Mouse (Mus musculus): ENCODE measurements around the gene Trmt10a.
A peak's percentile ranks its signal among the peaks of the same experiment; 100 is the strongest.

Gene Trmt10a

DNA sequence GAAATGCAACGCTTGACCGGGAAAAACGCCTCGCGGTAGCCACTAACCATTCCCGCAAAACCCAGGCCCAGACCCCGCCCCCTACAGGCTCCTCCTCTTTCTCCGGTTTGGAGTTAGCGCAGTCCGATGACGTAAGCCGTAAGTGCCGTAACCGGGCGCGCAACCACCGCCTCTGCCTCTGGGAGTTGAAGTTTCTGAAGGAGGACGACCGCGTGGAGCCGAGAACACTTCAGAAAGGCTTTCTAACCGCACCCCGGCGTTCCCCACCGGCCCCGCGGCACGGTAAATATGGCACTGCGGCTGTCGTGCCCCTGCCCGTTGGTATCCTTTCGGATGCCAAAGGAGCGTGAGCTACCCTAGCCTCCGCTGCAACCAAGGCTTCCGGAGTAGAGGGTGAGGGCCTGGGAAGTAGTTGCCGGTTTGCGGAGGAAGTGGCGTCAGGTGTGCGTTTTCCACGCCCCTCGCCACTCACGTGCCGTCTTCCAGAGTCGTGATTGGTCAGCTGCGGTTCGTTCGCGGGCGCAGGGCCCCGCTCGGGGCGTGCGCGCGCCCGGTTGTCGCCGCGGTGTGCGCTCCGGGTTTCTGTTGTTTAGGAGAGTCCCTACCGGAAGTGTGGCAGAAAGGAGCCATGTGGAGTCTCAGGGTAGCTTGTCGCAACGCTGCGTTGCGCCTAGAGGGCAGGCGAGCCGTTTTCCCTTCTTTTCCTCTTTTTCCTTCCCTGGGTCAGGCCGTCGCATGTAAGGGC, at the start of gene Trmt10a:
Gene Trmt10a, plus strand, starts transcription at position 134 of the 745 bp plus-strand sequence.
- peak; percentile 95 for ATAC-seq (ENCODE audit: low TSS enrichment)

DNA sequence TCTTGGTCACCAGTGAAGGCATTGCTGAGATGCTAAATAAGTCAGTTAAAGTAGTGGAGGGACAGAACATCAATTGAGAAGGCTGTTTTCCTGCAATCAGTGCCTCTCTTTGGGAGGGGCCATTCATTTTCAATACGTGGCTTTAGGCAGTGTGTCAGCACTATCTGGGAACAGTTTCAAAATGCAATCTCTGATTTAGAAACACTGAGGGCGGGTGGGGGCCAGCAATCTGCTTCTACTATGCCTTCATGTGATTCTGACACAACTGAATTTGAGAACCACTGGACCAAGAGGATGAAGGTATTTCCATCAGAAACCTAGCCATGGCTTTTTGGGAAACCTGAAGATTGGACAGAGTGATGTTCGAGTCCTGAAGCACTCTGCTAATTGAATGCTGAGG, 47.9 kb upstream of the Trmt10a start:
- peak; percentile 91 for ATAC-seq (ENCODE audit: low TSS enrichment)

DNA sequence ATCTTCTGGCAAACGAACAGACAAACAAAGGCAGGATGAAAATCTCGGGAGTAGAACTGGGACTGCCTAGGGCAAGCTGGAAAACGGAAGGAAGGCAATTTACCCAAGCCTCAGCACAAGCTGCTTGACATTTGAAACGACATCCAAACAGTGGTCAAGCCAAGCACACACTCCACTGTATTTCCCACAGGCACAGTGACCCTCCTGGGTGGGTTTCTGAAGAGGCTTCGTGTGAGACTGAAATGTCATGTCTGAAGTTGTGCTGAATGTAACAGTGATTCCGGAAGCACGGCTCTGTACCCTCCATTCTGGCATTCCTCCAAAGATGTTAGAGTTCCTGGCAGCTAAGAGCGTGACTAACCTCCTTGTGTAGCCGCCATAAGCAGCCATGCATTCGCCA, 47.5 kb upstream of the Trmt10a start:
- peak; percentile 62 for ATAC-seq (ENCODE audit: low TSS enrichment)

DNA sequence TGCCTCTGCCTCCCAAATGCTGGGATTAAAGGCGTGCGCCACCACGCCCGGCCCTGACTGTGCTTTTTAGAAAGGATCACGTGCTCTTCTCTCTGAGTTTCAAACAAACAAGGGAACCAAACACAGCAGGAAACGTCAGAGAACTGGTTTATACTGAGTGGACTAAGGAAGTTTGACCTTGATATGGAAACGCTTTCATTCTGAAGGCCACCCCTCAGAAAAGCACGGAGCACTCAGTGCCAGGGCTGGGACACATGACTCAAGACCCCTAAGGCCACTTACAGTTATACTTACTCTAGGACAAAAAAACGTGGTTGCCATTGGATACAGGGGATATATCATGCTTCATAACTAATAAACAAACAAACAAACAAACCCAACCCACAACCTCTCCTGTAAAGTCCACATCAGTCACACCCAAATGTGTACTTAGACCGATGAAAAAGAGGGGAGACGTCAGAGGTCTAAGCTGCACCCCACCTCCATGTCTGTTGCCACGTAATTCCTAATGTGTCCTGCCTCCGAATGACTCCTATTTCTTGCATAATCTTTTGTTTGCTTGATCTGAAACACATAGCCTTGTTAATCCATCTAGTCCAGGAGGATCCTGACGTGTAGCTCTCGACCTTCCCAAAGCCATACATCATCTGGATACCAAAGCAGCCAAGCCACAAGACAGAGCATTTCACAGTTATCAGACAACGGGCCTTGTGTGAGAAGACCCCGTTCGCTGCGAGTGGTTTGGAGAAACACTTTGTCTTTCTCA, 46.8 kb upstream of the Trmt10a start:
- ATAC-seq (ENCODE audit: low TSS enrichment): no peak

DNA sequence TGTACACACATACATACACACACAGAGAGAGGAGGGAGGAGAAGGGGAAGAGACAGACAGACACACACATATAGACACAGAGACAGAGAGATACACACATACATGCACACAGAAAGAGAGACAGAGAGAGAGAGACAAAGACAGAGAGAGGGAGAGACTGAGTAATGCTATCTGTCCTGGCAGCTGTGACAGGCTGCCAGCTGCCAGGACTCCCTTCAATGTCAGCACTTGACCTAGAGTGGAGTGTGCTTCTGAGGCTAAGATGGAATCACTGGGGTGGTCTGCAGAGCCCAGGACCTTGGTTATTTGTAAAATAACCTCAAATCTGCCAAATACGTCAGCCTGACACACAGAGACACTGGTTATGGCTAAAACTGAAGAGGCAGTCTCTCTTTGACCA, 45.5 kb upstream of the Trmt10a start:
- no peak for ATAC-seq (ENCODE audit: low TSS enrichment)

DNA sequence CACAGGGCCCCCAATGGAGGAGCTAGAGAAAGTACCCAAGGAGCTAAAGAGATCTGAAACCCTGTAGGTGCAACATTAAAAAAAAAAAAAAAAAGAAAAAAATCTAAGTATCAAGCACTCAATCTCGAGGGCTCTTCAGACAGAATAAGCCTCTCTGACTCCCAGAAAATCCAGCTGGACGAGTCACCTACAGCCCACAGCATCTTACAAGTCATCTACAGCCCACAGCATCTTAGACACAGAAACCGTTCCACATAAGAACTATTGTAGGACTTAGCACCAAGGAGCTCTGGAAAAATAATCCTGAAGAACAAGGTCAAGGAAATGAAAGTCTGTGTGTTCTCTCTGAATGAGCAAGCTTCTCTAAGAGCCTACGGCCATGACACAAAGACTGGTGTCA, 41.3 kb upstream of the Trmt10a start:
- no peak for ATAC-seq (ENCODE audit: low TSS enrichment)

DNA sequence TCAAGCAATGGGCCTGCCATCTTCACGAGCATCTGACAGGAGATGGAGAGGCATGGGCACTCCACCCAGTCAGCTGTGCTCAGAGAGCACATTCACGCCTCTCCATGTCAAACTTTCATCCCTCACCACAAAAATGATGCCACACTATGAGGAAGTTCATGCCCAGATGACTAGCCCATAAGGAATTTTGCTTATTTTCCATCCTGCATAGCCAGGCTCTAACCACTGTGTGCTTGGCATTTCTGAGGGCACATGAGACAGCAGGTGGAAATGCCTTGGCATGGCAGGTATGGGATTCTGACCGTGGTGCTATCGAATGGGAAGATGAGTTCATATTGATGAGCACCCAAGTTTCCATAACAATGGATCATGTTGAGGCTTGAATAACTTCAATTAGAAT, 39.6 kb upstream of the Trmt10a start:
- no peak for ATAC-seq (ENCODE audit: low TSS enrichment)

DNA sequence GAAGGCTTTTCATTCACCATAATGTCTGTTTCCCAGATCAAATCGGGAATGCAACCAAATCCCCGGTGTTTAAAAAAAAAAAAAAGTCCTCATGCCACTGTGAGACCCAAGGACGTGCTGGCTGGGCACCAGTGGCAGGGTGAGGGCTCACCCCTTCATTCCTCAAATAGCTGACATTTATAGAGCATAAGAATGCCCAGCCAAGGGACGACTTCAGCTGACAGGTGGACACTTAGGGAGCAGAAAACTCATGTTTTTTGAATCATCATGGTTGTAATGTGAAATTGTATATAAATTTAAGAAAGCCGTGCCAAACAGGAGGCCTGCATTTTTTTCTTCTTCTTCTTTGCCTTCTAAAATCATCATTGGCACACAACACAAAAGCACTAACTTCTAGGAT, 38.2 kb upstream of the Trmt10a start:
- ATAC-seq (ENCODE audit: low TSS enrichment): no peak

DNA sequence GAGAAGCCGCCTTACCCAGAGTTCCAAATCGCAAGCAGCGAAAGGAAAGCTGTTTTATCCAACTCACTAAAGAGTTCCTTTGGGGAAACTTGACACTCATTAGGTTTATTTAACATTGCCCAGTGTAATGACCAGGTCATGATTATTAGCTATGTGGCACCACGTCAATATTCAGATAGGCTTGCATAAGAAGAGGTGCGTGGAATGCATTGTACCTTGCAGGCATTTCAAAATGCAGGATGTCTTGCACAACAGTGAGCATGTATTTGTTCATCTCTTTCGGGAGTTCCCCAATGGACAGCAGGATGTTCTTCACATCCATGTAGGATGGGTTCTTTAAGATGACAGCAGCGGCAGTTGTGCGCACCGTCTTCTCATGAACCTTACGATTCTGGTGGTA, 36.4 kb upstream of the Trmt10a start:
- ATAC-seq (ENCODE audit: low TSS enrichment): no peak

DNA sequence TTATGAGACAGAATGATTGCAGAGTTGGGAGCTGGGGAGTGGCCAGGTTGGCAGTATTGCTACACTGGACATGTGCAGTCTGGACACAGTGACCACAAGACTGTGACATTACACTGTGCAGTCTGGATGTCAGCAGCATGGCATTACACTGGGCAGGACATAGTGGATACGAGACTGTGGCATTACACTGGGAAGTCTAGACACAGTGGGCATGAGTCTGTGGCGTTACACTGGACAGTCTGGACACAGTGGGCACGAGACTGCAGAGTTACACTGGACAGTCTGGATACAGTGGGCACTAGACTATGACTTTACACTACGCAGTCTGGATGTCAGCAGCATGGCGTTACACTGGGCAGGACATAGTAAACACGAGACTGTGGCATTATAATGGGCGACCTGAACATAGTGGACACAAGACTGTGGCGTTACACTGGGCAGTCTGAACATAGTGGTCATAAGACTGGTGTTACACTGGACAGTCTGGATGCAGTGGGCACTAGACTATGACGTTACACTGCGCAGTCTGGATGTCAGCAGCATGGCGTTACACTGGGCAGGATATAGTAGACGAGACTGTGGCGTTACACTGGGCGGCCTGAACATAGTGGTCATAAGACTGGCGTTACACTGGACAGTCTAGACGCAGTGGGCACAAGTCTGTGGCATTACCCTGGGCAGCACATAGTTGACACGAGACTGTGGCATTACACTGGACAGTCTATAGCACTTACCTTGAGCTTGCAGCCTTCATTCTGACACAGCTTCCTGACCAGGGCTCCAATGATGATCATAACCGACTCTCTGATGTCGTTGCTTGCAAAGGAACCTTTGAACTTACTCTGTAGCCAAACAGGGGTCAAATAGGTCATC, 32.1 kb upstream of the Trmt10a start:
- ATAC-seq (ENCODE audit: low TSS enrichment): no peak

DNA sequence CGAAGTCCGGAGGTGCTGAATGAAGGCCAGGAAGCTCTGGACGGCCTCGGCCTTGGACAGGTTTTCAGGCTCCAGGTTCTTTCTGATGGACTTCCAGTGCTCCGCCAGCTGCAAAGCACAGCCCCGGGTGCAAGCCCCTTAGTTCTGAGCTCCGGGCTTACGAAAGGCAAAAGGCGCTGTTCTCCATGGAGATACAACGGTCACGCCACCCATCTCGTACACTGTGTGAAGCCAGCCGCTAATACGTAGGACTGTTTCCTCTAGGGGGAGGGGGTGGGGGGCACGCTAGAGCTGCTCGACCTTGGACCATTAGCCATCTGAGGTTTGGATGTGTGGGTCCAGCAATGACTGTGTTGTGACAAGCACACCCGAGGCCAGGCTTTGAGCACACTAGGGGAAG, 29.1 kb upstream of the Trmt10a start:
- no peak for ATAC-seq (ENCODE audit: low TSS enrichment)

DNA sequence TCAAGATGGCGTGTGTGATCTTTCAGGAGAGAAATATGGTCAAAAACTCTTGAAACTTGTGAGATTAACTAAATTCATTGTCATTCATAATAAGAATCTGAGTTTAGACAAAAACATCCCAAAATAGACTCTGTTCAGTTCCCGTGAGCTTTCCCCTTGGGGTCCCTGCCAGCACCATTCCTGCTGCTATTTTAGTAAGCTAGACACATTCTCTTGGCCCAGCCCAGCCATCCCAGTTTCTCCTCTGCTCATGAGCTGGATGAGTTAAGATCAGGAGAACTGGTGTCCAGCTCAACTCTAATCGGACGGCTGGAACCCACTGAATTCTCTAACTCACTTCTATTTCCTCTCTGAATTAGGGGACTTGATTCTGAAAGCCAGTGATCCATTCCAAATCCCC, 26.4 kb upstream of the Trmt10a start:
- no peak for ATAC-seq (ENCODE audit: low TSS enrichment)

DNA sequence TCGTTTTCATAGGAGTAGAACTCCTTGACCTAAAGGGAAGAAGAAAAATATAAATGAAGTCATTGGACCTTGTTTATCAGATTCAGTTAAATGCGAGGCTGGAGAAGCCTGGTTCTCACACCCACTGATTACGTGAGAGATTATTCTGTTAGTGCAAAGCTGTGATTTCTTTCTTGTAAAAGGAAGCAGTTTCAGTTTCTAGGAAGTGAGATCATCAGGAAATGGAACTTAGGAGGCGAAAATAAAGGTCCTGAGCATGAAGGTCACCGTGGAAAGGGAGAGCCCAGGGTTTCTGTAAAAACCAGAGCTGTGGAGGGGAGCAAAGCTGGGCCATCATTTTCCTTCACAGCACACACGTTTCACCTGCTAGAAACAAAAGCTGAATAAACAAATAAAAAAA, 24.9 kb upstream of the Trmt10a start:
- 0 out of 2 replicates have a peak, but pooled peaks have one; percentile 23 for ATAC-seq (ENCODE audit: low TSS enrichment)

DNA sequence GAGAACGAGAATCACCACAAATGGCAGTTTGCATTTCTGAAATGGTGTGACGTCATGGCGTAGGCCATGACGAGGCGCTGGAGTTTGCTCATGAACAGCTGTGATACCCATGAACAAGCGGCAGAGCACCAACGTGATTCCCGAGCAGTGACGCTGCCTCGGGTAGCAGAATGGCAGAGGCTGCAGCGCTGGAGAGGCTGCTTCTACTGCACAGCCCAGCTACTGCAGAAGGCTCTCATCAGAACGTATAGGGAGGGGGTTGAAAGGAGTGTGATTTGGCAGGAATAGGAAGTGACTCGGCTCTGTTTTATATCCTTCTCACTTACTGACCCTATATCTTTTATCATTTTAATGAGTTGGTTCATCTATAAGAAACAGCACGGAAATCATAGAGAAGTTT, 24.4 kb upstream of the Trmt10a start:
- peak; percentile 79 for ATAC-seq (ENCODE audit: low TSS enrichment)

DNA sequence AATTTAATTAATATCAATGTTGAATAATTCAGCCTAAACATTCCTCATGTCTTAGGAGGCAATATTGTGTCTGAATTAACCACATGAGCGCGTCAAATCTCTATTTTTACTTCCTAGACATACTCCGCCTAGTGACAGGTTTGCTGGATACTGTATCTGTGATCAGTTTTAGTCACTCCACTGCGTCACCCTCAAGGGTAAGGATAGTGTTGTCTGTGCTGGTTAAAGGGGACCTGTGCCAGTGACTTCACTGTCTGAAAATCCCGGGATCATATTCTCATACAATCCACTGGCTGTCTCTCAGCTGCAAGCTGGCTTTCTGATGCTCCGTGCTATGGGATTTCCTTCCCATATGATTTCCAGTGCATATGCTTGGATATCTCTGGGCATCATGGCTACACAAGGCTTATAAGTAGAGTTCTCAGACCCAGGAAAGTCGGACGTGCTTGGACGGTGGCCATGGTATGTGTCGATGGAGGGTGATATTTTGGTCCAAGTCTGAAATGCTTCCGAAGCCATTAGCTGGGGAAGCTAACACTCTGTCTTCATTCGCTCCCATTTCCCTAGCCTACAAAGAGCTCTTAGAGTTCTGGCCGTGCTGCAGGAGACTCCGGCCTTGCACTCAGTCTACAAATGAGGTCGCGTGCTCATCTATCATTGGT, 23.7 kb upstream of the Trmt10a start:
- 0 out of 2 replicates have a peak, but pooled peaks have one; percentile 11 for ATAC-seq (ENCODE audit: low TSS enrichment)

DNA sequence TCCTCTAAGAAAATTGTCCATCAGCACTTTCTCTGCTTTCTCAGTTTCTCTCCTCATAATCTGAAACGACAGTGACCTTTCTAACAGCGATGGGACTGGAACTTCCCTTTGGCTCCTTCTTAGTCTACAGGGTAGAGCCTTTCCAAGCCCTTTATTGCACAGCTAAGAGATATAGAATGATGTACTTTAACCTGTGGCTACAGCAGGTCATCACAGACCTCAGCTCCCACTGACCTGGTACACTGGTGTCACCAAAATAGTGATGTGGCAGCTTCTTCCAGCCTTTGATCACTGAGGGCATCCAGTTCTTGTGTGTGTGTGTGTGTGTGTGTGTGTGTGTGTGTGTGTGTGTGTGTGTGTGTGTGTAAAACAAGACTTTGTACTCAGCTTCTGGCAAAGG, 21.8 kb upstream of the Trmt10a start:
- no peak for ATAC-seq (ENCODE audit: low TSS enrichment)

DNA sequence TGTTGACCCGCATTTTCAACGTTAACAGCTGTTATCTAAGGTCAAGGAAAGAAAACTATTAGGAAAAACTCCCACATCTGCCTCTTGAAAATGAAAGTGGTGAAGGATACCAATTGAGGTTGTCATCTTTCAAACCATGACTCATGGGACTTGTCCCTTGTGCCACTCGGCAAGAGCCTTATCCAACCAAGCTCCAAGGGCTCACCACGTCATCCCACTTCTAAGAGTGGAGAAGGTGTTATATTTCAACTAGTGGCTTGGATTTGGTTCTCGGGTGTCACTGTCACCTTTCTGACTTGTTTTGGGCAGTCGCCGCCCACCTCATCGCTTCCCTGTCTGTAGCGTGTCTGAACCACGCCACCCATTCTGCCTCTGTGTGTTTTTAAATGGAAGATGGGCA, 19.4 kb upstream of the Trmt10a start:
- ATAC-seq (ENCODE audit: low TSS enrichment): no peak

DNA sequence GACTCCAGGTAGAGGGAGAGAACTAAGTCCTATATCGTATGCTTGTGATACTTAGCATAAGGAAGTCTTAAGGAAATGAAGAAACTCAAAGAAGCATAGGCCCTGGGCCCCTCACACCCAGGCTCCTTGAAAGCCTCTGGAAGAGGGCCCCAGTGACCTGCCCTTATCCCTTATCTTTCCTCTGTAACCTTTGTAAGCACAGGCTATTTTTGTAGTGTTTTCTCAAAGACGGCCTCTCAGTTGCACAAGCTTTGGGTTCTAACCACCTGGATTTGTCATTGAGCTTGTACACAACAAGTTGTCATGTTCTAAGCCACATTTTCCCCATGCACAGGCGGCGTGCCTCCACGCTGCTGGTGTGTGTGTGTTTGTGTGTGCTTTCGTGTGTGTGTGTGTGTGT, 14.1 kb upstream of the Trmt10a start:
- no peak for ATAC-seq (ENCODE audit: low TSS enrichment)

DNA sequence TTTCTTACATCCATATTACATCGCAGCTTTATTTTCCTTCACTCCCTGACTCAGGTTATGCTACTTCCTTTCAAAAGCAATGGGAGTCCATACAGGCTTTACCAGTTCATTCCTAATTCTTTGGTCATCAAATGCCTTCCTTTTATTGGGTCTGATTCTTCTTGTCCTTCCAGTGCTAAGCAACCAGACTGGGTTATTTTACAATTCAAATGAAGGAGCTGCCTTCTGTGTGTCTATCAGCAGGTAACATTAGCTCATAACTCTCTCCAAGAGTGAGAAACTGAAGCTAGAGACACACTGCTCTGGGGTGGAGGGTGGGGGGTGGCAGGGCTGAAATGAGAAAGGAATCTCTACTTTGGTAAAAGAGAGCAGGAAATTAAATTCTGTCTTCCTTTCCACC, 12.6 kb upstream of the Trmt10a start:
- no peak for ATAC-seq (ENCODE audit: low TSS enrichment)

DNA sequence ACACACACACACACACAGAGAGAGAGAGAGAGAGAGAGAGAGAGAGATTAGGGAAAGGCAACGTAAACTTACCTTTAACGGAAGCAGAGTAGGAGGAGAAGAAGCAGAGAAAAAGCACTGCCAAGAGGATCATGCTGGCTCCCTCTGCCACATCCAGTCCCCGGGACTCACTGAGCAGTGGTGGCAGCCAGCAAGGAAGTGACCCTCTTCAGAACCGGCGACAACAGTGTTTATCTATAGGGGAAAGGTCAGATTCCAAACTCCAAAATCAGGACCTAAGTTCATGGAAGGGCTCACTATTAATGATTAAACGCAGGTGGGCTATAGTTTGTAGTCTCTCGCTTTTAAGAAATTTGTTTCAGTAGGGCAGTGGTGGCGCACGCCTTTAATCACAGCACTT, 12.1 kb upstream of the Trmt10a start:
- ATAC-seq (ENCODE audit: low TSS enrichment): no peak

DNA sequence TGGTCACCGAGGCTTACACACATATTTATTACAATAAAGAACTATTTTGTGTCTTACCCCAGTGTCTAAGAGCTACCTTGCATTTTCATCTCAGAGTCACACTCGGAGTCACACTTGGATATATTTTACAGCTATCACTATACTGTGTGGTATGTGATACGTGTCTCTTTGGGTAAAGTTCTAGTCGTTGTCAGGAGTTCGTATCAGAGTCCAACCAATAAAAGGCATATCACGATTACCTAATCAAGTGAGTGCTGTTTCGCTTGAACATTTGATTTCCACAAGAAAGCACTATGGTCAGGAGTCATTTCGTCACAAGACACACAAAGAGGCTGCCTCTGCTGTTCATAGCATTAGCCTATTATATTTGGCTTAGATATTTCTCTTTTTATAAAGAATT, 9.8 kb upstream of the Trmt10a start:
- no peak for ATAC-seq (ENCODE audit: low TSS enrichment)

DNA sequence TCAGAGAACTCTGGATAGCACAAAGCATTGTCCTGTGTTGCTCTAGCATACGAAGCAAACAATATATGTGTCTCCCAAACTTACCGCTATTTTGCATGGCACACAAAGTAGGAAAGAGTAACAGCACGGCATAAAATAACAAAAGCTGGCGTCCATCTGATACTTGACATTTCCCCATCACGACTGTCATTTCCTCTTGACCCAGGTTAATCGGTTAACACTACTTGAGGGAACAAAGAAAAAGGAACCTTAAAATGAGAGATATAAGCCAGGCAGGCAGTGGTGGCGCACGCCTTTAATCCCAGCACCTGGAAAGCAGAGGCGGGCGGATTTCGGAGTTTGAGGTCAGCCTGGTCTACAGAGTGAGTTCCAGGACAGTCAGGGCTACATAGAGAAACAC, 9.3 kb upstream of the Trmt10a start:
- no peak for ATAC-seq (ENCODE audit: low TSS enrichment)
